Mouse (Mus musculus) erythroblast, embryonic 14.5 days (primary cell): ENCODE data around the gene Il1r2.

ENCODE experiments used
- GATA1 ChIP-seq: IDR thresholded peaks from 2 replicates; pipeline ENCODE4 v1.6.1; 2012; ENCODE audit warnings: low read length, inconsistent platforms, mixed read lengths
- TAL1 ChIP-seq: IDR thresholded peaks from 3 replicates; pipeline ENCODE4 v1.6.1; 2012; ENCODE audit warnings: low read length, inconsistent platforms, mixed read lengths

- no peak for TF ChIP-seq TAL1
- no peak for TF ChIP-seq GATA1
These were observed 40.0 kb upstream of the Il1r2 start for GRCm38 (mm10) chr1:40033743-40034420.
